In the genomic region with DNA sequence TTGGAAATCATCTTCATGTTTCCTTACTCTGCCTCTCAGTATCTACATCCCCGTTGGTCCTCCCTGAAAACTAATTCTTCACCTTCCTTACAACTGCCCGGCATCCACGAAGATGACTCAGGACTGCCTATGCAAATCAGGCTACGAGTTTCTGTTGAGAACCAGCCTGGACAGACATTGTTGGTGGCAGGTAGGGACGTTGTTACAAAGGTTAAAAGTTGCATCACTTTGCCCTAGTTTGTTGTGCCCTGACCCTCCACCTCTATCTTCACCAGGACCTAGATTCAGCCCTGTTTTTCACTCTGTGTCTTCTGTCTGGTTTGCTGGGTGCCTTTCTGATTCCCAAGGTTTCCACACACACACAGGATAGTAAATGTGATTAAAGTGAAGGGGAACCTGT, we compare ENCODE assay signal across 8 mouse cellular contexts.
"Had no signal": no experiment of that assay in that cellular context is flagged by ENCODE, and none has a peak within 500 bp of the region (broad histone marks: within the 10 kb centered on the region; RNA-seq: fewer than 3 reads in every experiment).

No protein-coding gene starts in this region.

- H3K4me2 ChIP-seq: limb, embryonic 15.5 days; lung, embryonic 15.5 days; midbrain, embryonic 13.5 days; stomach, embryonic 15.5 days had no signal

- H3K9ac ChIP-seq: limb, embryonic 15.5 days; lung, embryonic 15.5 days; midbrain, embryonic 13.5 days; stomach, embryonic 15.5 days had no signal

- DNase-seq: right cerebral cortex, postnatal 14 days; thymus, postnatal 36 days had no signal

- H3K9me3 ChIP-seq: limb, embryonic 15.5 days; lung, embryonic 15.5 days; midbrain, embryonic 13.5 days; stomach, embryonic 15.5 days had no signal

- H3K36me3 ChIP-seq: limb, embryonic 15.5 days; lung, embryonic 15.5 days; midbrain, embryonic 13.5 days; stomach, embryonic 15.5 days had no signal

- H3K27me3 ChIP-seq: limb, embryonic 15.5 days; lung, embryonic 15.5 days; midbrain, embryonic 13.5 days; stomach, embryonic 15.5 days had no signal

- H3K4me1 ChIP-seq: limb, embryonic 15.5 days; lung, embryonic 15.5 days; midbrain, embryonic 13.5 days; stomach, embryonic 15.5 days had no signal

- H3K27ac ChIP-seq: limb, embryonic 15.5 days; lung, embryonic 15.5 days; midbrain, embryonic 13.5 days; stomach, embryonic 15.5 days had no signal

- H3K4me3 ChIP-seq: limb, embryonic 15.5 days; lung, embryonic 15.5 days; midbrain, embryonic 13.5 days; stomach, embryonic 15.5 days had no signal

- ATAC-seq: hindbrain, embryonic 16.5 days; inflammation-experienced regulatory T-cells, adult 6 months; midbrain, embryonic 13.5 days had no signal
